Mouse (Mus musculus): ENCODE results near the gene Sgms2. TPM values are rescaled to one million over a fixed set of nuclear protein-coding genes. Genes with fewer than 3 reads are reported as not detected.

Gene Sgms2
- total and polyA plus RNA-seq, 3 experiments, result not detected

DNA sequence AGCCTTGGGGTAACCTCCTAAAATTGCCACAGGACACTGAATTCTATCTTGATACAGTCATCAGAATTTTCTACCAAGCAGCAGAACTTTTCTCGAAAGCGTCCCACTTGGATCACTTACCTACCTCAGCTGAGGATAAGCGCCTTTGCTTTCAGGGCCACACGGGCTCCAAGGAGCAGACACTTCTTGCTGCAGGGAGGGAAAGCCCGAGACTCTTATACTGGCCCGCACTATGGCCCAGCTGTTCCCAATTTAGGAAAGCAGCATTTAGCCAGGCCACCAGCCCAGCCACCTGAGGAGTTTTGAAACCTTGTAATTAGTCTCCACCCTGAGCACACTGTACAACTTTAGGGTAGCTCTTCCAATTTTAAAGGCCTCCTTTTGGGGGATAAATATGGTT, 147.9 kb downstream of the Sgms2 start:
- Histone ChIP-seq H3K4me1 (ENCODE audit: control insufficient read depth in 1 of 2, insufficient read depth in 2 of 2, low read length in 2 of 2) (no peaks in the 10 kb centered on the region), H3K9ac (ENCODE audit: control insufficient read depth, low read depth, low read length, poor library complexity, severe bottlenecking) (no peak overlapping the region), H3K27me3 (ENCODE audit: control insufficient read depth in 1 of 2, insufficient read depth in 2 of 2, low read length in 2 of 2) (peaks cover 0 to 2% of the 10 kb centered on the region in 2 experiments; a peak in 1 of 4 replicates), H3K79me2 (ENCODE audit: control insufficient read depth, insufficient read depth, low read length, poor library complexity) (no peaks in the 10 kb centered on the region), H3K36me3 (ENCODE audit: control insufficient read depth in 1 of 2, insufficient read depth in 2 of 2, low read length in 2 of 2) (no peaks in the 10 kb centered on the region), H3K4me3 (ENCODE audit: control insufficient read depth in 1 of 2, insufficient read depth in 1 of 2, low read depth in 2 of 2, low read length in 2 of 2) (no peak overlapping the region), H3K9me3 (replicated peaks; ENCODE audit: insufficient read depth, low read length) (no peaks in the 10 kb centered on the region), H3K27ac (ENCODE audit: control insufficient read depth, low read depth, low read length) (no peak overlapping the region)
- no peak for TF ChIP-seq GATA1 (IDR thresholded peaks at IDR 0.05; ENCODE audit: low read depth, low read length)
- TF ChIP-seq ELF1 (IDR thresholded peaks at IDR 0.05; ENCODE audit: low read depth, low read length), result no peak
- TF ChIP-seq RCOR1 (IDR thresholded peaks at IDR 0.05; ENCODE audit: low read depth, low read length), result no peak
- TF ChIP-seq JUND (IDR thresholded peaks at IDR 0.05; ENCODE audit: low read depth, low read length), result no peak
- TF ChIP-seq USF1 (IDR thresholded peaks at IDR 0.05; ENCODE audit: low read depth, low read length), result no peak
- no peak for TF ChIP-seq POLR2AphosphoS2 (IDR thresholded peaks at IDR 0.05; ENCODE audit: low read length)
- TF ChIP-seq MAFK (IDR thresholded peaks at IDR 0.05; ENCODE audit: borderline replicate concordance, low read depth, low read length), result no peak
- DNase-seq (ENCODE audit: low read depth, low spot score), result no peak

- H3K27me3 ChIP-seq (ENCODE audit: control insufficient read depth in 1 of 2, insufficient read depth in 2 of 2, low read length in 2 of 2), result peaks cover 0 to 2% of the 10 kb centered on the region in 2 experiments; a peak in 1 of 4 replicates
- TF ChIP-seq POLR2AphosphoS5 (IDR thresholded peaks at IDR 0.05; ENCODE audit: borderline replicate concordance, low read depth, low read length) (no peak), ETS1 (IDR thresholded peaks at IDR 0.05; ENCODE audit: low read depth, low read length) (no peak), BHLHE40 (IDR thresholded peaks at IDR 0.05; ENCODE audit: borderline replicate concordance, low read depth, low read length) (no peak), UBTF (IDR thresholded peaks at IDR 0.05; ENCODE audit: borderline replicate concordance, insufficient read depth, low read depth, low read length) (no peak), RCOR1 (IDR thresholded peaks at IDR 0.05; ENCODE audit: low read depth, low read length) (no peak), TCF12 (IDR thresholded peaks at IDR 0.05; ENCODE audit: low read depth, low read length) (no peak), CTCF (IDR thresholded peaks at IDR 0.05 in 2 of 3, conservative IDR thresholded peaks at IDR 0.05 in 1 of 3; ENCODE audit: control insufficient read depth in 1 of 3, insufficient read depth in 1 of 3, low read depth in 2 of 3, low read length in 3 of 3, poor library complexity in 1 of 3, severe bottlenecking in 1 of 3) (no peak), SMC3 (IDR thresholded peaks at IDR 0.05; ENCODE audit: low read depth, low read length) (no peak), ELF1 (IDR thresholded peaks at IDR 0.05; ENCODE audit: low read depth, low read length) (no peak), TAL1 (IDR thresholded peaks at IDR 0.05; ENCODE audit: low read length) (no peak), GABPA (IDR thresholded peaks at IDR 0.05; ENCODE audit: low read depth, low read length) (no peak), JUND (IDR thresholded peaks at IDR 0.05; ENCODE audit: low read depth, low read length) (no peak), HCFC1 (IDR thresholded peaks at IDR 0.05; ENCODE audit: low read depth, low read length) (no peak), MXI1 (IDR thresholded peaks at IDR 0.05; ENCODE audit: low read depth, low read length) (no peak)
- H3K9me3 ChIP-seq (replicated peaks; ENCODE audit: insufficient read depth, low read length), result no peaks in the 10 kb centered on the region
- H3K9ac ChIP-seq (ENCODE audit: control insufficient read depth, low read depth, low read length, poor library complexity, severe bottlenecking), result no peak overlapping the region
- DNase-seq (ENCODE audit: low read depth, low spot score), result no peak
- no peaks in the 10 kb centered on the region for H3K79me2 ChIP-seq (ENCODE audit: control insufficient read depth, insufficient read depth, low read length, poor library complexity)
- H3K36me3 ChIP-seq (ENCODE audit: control insufficient read depth in 1 of 2, insufficient read depth in 2 of 2, low read length in 2 of 2), result no peaks in the 10 kb centered on the region
- no peak overlapping the region for H3K4me3 ChIP-seq (ENCODE audit: control insufficient read depth in 1 of 2, insufficient read depth in 1 of 2, low read depth in 2 of 2, low read length in 2 of 2)
- no peaks in the 10 kb centered on the region for H3K4me1 ChIP-seq (ENCODE audit: control insufficient read depth in 1 of 2, insufficient read depth in 2 of 2, low read length in 2 of 2)
- no peak overlapping the region for H3K27ac ChIP-seq (ENCODE audit: control insufficient read depth, low read depth, low read length)
Measured at GRCm38 (mm10) chr3:131340885-131341284, 150.3 kb downstream of the Sgms2 start.
